Mouse (Mus musculus) kidney, embryonic 14.5 days (tissue): ENCODE data around the gene Gnmt. TPM values are rescaled to one million over a fixed set of nuclear protein-coding genes. Genes with fewer than 3 reads are reported as not detected.

Source experiments
- ATAC-seq: fragments of 200-750 bp; cut with Nextera tagmentation; 2 replicates; pipeline ENCODE4 v1.8.0; 2017; ENCODE audit warnings: moderate number of reproducible peaks, mild to moderate bottlenecking, moderate TSS enrichment, moderate library complexity; ENCODE audit not compliant: low FRiP score, low TSS enrichment
- H3K27ac ChIP-seq: fragments of 300-500 bp; sonication (generic); 2 replicates; pipeline ENCODE4 v1.5.1; 2014; ENCODE audit warnings: low read depth, mild to moderate bottlenecking, low read length, moderate library complexity, mixed read lengths
- H3K27me3 ChIP-seq: fragments of 300-500 bp; sonication (generic); 2 replicates; pipeline ENCODE4 v1.6.1; 2014; ENCODE audit warnings: mild to moderate bottlenecking, low read length; ENCODE audit not compliant: control insufficient read depth, insufficient read depth
- H3K36me3 ChIP-seq: fragments of 300-500 bp; sonication (generic); 2 replicates; pipeline ENCODE4 v1.6.1; 2014; ENCODE audit warnings: low read length, mixed read lengths; ENCODE audit not compliant: control insufficient read depth, insufficient read depth
- H3K4me1 ChIP-seq: fragments of 300-500 bp; sonication (generic); 2 replicates; pipeline ENCODE4 v1.6.1; 2014; ENCODE audit warnings: low read length, mixed read lengths; ENCODE audit not compliant: control insufficient read depth, insufficient read depth
- H3K4me2 ChIP-seq: fragments of 300-500 bp; sonication (generic); replicated peaks from 2 replicates; pipeline ENCODE4 v1.6.1; 2014; ENCODE audit warnings: low read depth, mild to moderate bottlenecking, low read length
- H3K4me3 ChIP-seq: fragments of 300-500 bp; sonication (generic); 2 replicates; pipeline ENCODE4 v1.5.1; 2014; ENCODE audit warnings: mild to moderate bottlenecking, low read length
- H3K9ac ChIP-seq: fragments of 300-500 bp; sonication (generic); 2 replicates; pipeline ENCODE4 v1.6.1; 2014; ENCODE audit warnings: low read depth, mild to moderate bottlenecking, low read length, moderate library complexity
- H3K9me3 ChIP-seq: fragments of 300-500 bp; sonication (generic); 2 replicates; pipeline ENCODE4 v1.6.1; 2016; ENCODE audit warnings: low read length; ENCODE audit not compliant: control insufficient read depth
- WGBS: fragments of 180-500 bp; shearing (Covaris S2); extraction: QIAGEN DNeasy Blood & Tissue Kit; methylation state at CpG from one replicate; pipeline ENCODE4 v1.1.7; 2014; 5-methylcytosine and 5-hydroxymethylcytosine counted together
- polyA plus RNA-seq: library from polyadenylated mRNA; unstranded; fragments of >200 nt; fragmentation: Nextera tagmentation; extraction: Ambion mirVana; gene quantifications from 2 replicates; pipeline ENCODE4 v1.2.1, GENCODE M21; 2014

Gene Gnmt
- polyA plus RNA-seq, 1 experiment from 2014 or later: 0.43 TPM

- Histone ChIP-seq H3K36me3 (peaks cover 12% of the 10 kb centered on the region), H3K4me2 (peak overlapping the region; percentile 51; the same call in 1 of the 2 replicates), H3K4me1 (peaks cover 7% of the 10 kb centered on the region; the same call in 1 of the 2 replicates), H3K9me3 (no peaks in the 10 kb centered on the region), H3K9ac (peak overlapping the region; percentile 72; the same call in 1 of the 2 replicates), H3K27me3 (no peaks in the 10 kb centered on the region), H3K4me3 (peak overlapping the region; percentile 72; the same call in 1 of the 2 replicates), H3K27ac (no peak overlapping the region)
- no peak for ATAC-seq
- 93% methylated on average over 4 of the region's 4 CpGs for WGBS
These were observed 21.6 kb upstream of the Gnmt start for GRCm38 (mm10) chr17:46750580-46750979.

DNA sequence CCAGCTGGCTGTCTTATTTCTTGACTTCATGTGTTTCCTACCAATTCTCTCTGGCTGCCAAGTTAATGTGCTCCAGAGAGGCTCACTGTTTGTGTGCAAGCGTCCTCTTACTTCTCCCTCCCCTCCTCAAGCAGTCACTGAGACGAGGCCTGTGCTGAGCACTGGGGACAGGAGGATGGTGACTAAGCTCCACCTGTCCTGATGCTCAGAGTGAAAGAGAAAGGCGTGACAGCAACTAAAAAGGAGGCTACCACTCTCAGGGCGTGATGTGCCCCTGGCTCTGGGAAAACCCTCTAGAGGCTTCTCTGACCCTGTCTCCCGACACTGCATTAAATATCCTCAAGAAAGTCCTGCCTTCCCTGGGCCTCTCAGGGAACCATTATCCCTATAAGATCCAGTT lies 20.3 kb upstream of the Gnmt start:
- no peak for ATAC-seq
- Histone ChIP-seq H3K4me3 (no peak overlapping the region), H3K36me3 (peaks cover 18% of the 10 kb centered on the region), H3K27ac (no peak overlapping the region), H3K27me3 (no peaks in the 10 kb centered on the region), H3K9ac (no peak overlapping the region), H3K4me1 (peaks cover 7% of the 10 kb centered on the region; the same call in 1 of the 2 replicates), H3K9me3 (no peaks in the 10 kb centered on the region), H3K4me2 (no peak overlapping the region)
- WGBS: 93% methylated on average over 5 of the region's 5 CpGs

DNA sequence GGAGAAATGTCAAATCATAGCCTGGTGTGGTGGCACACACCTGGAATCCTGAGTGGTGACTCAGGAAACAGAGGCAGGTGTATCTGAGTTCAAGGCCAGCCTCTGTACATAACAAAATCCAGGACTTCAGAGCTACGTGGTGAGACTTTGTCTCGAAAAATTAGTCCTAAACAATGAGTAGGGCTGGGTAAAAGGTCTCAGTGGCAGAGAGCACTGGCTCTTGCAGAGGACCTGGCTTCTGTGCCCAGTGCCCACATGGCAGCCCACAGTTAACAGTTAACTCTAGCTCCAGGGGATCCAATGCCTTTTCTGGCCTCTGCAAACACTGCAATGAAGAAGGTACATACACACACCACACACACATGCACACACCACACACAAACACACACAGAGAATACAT lies 18.8 kb upstream of the Gnmt start:
- Histone ChIP-seq H3K9ac (no peak overlapping the region), H3K36me3 (peaks cover 31% of the 10 kb centered on the region), H3K4me1 (peaks cover 7% of the 10 kb centered on the region; the same call in 1 of the 2 replicates), H3K27ac (no peak overlapping the region), H3K4me2 (no peak overlapping the region), H3K27me3 (no peaks in the 10 kb centered on the region), H3K9me3 (no peaks in the 10 kb centered on the region), H3K4me3 (no peak overlapping the region)
- ATAC-seq: no peak
- WGBS: 95% methylated on average over 2 of the region's 2 CpGs

- Histone ChIP-seq H3K27ac (no peak overlapping the region), H3K4me1 (peaks cover 7% of the 10 kb centered on the region; the same call in 1 of the 2 replicates), H3K27me3 (no peaks in the 10 kb centered on the region), H3K36me3 (peaks cover 37% of the 10 kb centered on the region), H3K9me3 (no peaks in the 10 kb centered on the region), H3K4me2 (no peak overlapping the region), H3K9ac (no peak overlapping the region), H3K4me3 (no peak overlapping the region)
- 83% methylated on average over 8 of the region's 8 CpGs for WGBS
- no peak for ATAC-seq
These were observed 18.3 kb upstream of the Gnmt start for GRCm38 (mm10) chr17:46747234-46747633.

GRCm38 (mm10) chr17:46745506-46745905 lies 16.5 kb upstream of the Gnmt start:
- peaks cover 37% of the 10 kb centered on the region for H3K36me3 ChIP-seq
- no peaks in the 10 kb centered on the region for H3K4me1 ChIP-seq
- H3K4me3 ChIP-seq: no peak overlapping the region
- H3K4me2 ChIP-seq: no peak overlapping the region
- H3K27ac ChIP-seq: no peak overlapping the region
- H3K27me3 ChIP-seq: no peaks in the 10 kb centered on the region
- 90% methylated on average over 2 of the region's 2 CpGs for WGBS
- no peak for ATAC-seq
- no peak overlapping the region for H3K9ac ChIP-seq
- no peaks in the 10 kb centered on the region for H3K9me3 ChIP-seq

DNA sequence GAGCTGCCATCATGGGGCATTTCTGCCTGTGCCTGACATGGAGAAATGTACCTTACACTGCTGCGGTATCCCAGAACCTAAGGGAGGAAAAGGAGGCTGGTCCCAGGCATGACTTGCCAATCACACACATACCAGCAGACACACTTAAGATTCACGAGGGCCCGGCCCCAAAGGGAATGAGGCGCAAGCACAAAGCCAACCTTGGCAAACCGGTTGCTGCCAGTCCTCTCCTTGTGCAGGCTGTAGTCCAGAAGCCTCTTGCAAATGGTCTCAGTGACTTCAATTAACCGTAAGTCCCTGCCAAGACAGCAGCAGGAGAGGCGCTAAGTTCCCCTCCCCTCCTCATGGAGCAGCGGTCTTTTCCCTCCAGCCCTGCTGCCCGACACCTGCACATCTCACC lies 14.0 kb upstream of the Gnmt start:
- Histone ChIP-seq H3K36me3 (peaks cover 37% of the 10 kb centered on the region), H3K27ac (no peak overlapping the region)
- WGBS: 88% methylated on average over 9 of the region's 9 CpGs

GRCm38 (mm10) chr17:46741305-46741704 lies 12.3 kb upstream of the Gnmt start:
- Histone ChIP-seq H3K4me1 (no peaks in the 10 kb centered on the region), H3K27me3 (no peaks in the 10 kb centered on the region), H3K4me2 (no peak overlapping the region), H3K36me3 (peaks cover 34% of the 10 kb centered on the region), H3K9me3 (no peaks in the 10 kb centered on the region), H3K4me3 (no peak overlapping the region), H3K9ac (no peak overlapping the region), H3K27ac (no peak overlapping the region)
- ATAC-seq: no peak
- 92% methylated on average over 6 of the region's 6 CpGs for WGBS

More for the DNA sequence above, 14.0 kb upstream of the Gnmt start:
- Histone ChIP-seq H3K9ac (no peak overlapping the region), H3K27me3 (no peaks in the 10 kb centered on the region), H3K4me2 (no peak overlapping the region), H3K4me1 (no peaks in the 10 kb centered on the region), H3K9me3 (no peaks in the 10 kb centered on the region), H3K4me3 (no peak overlapping the region)
- ATAC-seq: no peak

DNA sequence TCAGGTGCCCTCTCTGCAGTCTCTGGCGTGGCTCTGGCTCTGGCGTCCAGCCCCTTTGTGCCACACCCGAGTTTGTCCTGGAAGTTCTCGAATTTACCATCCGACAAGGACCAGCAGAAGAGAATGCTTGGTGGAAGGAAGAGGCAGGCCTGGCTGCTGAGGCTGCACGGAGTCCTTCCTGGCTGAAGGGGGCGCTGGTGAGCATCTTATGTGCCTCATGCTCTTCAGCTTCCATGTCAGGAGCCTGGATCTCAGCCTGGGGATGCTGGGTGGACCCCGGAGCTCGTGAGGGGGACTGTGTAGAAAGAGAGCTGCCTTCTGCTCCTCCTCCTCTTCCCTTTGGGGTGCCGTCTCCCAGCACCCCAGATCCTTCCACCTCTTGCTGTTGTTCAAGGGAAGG lies 7.2 kb upstream of the Gnmt start:
- 68% methylated on average over 10 of the region's 10 CpGs for WGBS
- H3K27ac ChIP-seq: no peak overlapping the region
- peaks cover 16% of the 10 kb centered on the region for H3K36me3 ChIP-seq
- H3K9ac ChIP-seq: no peak overlapping the region
- H3K27me3 ChIP-seq: no peaks in the 10 kb centered on the region
- peak; percentile 12; the same call in 1 of the 2 replicates for ATAC-seq
- H3K4me3 ChIP-seq: no peak overlapping the region
- no peaks in the 10 kb centered on the region for H3K9me3 ChIP-seq
- no peak overlapping the region for H3K4me2 ChIP-seq
- H3K4me1 ChIP-seq: no peaks in the 10 kb centered on the region

GRCm38 (mm10) chr17:46735287-46735686 lies 6.3 kb upstream of the Gnmt start:
- H3K4me1 ChIP-seq: no peaks in the 10 kb centered on the region
- no peak overlapping the region for H3K4me3 ChIP-seq
- no peaks in the 10 kb centered on the region for H3K27me3 ChIP-seq
- H3K27ac ChIP-seq: no peak overlapping the region
- ATAC-seq: no peak
- WGBS: 85% methylated on average over 7 of the region's 7 CpGs
- no peak overlapping the region for H3K4me2 ChIP-seq
- H3K9me3 ChIP-seq: no peaks in the 10 kb centered on the region
- peaks cover 16% of the 10 kb centered on the region for H3K36me3 ChIP-seq
- H3K9ac ChIP-seq: no peak overlapping the region
